Mouse (Mus musculus) forebrain, postnatal 0 days (tissue): ENCODE data around the gene Stk11ip. TPM values are rescaled to one million over a fixed set of nuclear protein-coding genes. Genes with fewer than 3 reads are reported as not detected.

Source experiments
- ATAC-seq: fragments of 200-750 bp; cut with Nextera tagmentation; 2 replicates; pipeline ENCODE4 v1.8.0; 2017; ENCODE audit warnings: mild to moderate bottlenecking, moderate library complexity
- DNase-seq: peaks from one replicate; pipeline ENCODE4 v3.0.0-alpha.2; 2015
- H3K27ac ChIP-seq: fragments of 300-500 bp; sonication (generic); 2 replicates; pipeline ENCODE4 v1.5.1; 2014; ENCODE audit warnings: low read depth, mild to moderate bottlenecking, antibody characterized with exemption, low read length, moderate library complexity, mixed read lengths
- H3K27me3 ChIP-seq: fragments of 300-500 bp; sonication (generic); 2 replicates; pipeline ENCODE4 v1.6.1; 2014; ENCODE audit warnings: mild to moderate bottlenecking, low read length, mixed read lengths; ENCODE audit not compliant: insufficient read depth
- H3K36me3 ChIP-seq: fragments of 300-500 bp; sonication (generic); 2 replicates; pipeline ENCODE4 v1.6.1; 2014; ENCODE audit warnings: mild to moderate bottlenecking, moderate library complexity; ENCODE audit not compliant: insufficient read depth
- H3K4me1 ChIP-seq: fragments of 300-500 bp; sonication (generic); 2 replicates; pipeline ENCODE4 v1.6.1; 2014; ENCODE audit warnings: antibody characterized with exemption; ENCODE audit not compliant: insufficient read depth
- H3K4me2 ChIP-seq: fragments of 300-500 bp; sonication (generic); 2 replicates; pipeline ENCODE4 v1.6.1; 2014; ENCODE audit warnings: low read depth, mild to moderate bottlenecking, moderate library complexity
- H3K4me3 ChIP-seq: fragments of 300-500 bp; sonication (generic); 2 replicates; pipeline ENCODE4 v1.5.1; 2014; ENCODE audit warnings: low read depth, low read length, mixed read lengths
- H3K9ac ChIP-seq: fragments of 300-500 bp; sonication (generic); 2 replicates; pipeline ENCODE4 v1.6.1; 2014; ENCODE audit warnings: mild to moderate bottlenecking
- H3K9me3 ChIP-seq: fragments of 300-500 bp; sonication (generic); 2 replicates; pipeline ENCODE4 v1.6.1; 2016; ENCODE audit warnings: low read length
- CTCF ChIP-seq: sonication (generic); IDR thresholded peaks from 2 replicates; pipeline ENCODE4 v1.5.1; 2016; ENCODE audit warnings: antibody characterized with exemption, control low read depth, low read depth
- WGBS: fragments of 180-500 bp; shearing (Covaris S2); extraction: QIAGEN DNeasy Blood & Tissue Kit; methylation state at CpG from one replicate; pipeline ENCODE4 v1.1.7; 2014; 5-methylcytosine and 5-hydroxymethylcytosine counted together
- polyA plus RNA-seq: library from polyadenylated mRNA; unstranded; fragments of >200 nt; fragmentation: Nextera tagmentation; extraction: Ambion mirVana; gene quantifications from 2 replicates; pipeline ENCODE4 v1.2.1, GENCODE M21; 2015
- total RNA-seq: library from RNA; depleted of rRNA; stranded (reverse); fragments of >200 nt; gene quantifications from 2 replicates; pipeline ENCODE4 v1.2.3, GENCODE M21; 2014

The Stk11ip gene
- total and polyA plus RNA-seq, 2 experiments from 2014 or later, result 14.3 to 34.7 TPM

DNA sequence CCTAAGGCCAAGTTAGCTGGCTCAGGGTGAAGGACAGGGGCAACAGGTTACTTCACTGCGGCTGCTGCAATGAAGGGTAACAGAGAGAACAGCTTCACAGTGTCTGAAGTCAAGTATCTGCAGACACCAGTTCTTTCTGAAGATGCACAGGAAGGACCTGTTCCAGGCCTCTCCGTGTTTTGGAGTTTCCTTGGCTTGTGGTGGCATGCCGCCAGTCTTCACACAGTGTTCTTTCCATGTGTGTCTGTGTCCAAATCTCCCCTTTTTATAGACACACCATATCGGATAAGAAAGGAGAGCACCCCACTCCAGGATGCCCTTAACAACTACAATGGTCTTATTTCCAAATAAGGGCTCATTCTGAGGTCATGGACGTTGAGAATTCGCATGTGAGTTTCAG is 23.0 kb downstream of the Stk11ip start:
- no peak overlapping the region for H3K27ac ChIP-seq
- 90% methylated on average over 6 of the region's 6 CpGs for WGBS
- 0 out of 2 replicates have a peak, but pooled peaks cover 3% of the 10 kb centered on the region for H3K9me3 ChIP-seq
- peaks cover 14% of the 10 kb centered on the region for H3K4me1 ChIP-seq
- DNase-seq (no peak), ATAC-seq (no peak)
- H3K27me3 ChIP-seq, result no peaks in the 10 kb centered on the region
- H3K9ac ChIP-seq, result no peak overlapping the region
- no peak overlapping the region for H3K4me2 ChIP-seq
- no peak for TF ChIP-seq CTCF
- peaks cover 12% of the 10 kb centered on the region; the same call in 1 of the 2 replicates for H3K36me3 ChIP-seq
- no peak overlapping the region for H3K4me3 ChIP-seq

DNA sequence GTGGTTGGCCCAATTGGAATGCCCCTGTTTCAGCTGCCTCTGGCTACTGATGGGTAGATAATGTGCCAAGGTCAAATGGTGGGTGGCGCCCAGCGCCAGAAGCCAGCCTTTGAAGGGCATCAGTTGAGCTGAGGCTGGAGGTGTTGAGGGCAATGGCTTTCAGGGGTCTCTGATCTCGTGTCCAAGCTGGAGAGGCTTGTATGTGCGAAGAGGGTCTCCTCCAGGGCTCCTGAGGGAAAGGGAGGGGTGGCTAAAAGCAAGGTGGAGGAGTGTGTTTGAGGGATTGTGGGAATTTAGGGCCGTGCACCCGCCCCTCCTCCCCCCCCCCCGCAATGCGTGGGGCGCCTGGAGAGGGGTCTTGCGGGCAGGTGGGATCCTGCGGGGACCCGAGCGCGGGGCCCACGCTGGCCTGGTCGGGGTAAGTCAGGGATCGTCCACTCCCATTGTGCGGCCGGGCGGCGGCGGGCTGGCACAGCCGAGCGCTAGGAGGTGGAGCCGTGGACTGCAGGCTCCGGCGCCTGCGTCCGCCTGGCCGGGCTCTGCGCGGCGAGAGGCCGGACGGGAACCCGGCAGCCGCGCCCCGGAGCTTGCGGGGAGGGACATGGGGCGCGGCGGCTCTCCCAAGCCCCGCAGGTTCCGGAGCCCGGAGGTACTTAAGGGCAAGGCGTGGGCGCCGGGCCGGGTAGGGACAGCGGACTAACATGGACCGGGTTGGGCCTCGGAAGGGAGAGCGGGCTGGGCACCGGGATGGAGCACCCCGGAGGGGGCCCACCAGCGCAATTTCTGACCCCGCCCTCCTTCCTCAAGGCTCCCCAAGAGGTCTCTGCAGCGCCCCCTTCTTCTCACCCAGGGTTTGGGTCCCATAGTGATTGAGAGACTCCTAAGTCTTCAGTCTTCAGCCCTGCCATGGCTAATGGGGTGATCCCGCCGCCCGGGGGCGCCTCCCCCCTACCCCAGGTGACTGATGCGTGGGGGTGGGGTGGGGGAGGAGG is 24.9 kb downstream of the Stk11ip start, which contains the start of gene Slc4a3:
Gene Slc4a3, plus strand, starts transcription at position 302 of the 992 bp plus-strand sequence.
- Histone ChIP-seq H3K36me3 (peaks cover 22% of the 10 kb centered on the region), H3K4me1 (peaks cover 14% of the 10 kb centered on the region), H3K9ac (peak within 1 kb of the TSS; percentile 96), H3K9me3 (0 out of 2 replicates have a peak, but pooled peaks cover 3% of the 10 kb centered on the region), H3K4me3 (peak within 1 kb of the TSS; percentile 52), H3K4me2 (peak within 1 kb of the TSS; percentile 59), H3K27ac (peak within 1 kb of the TSS; percentile 79), H3K27me3 (no peaks in the 10 kb centered on the region)
- DNase-seq, result peak; percentile 75
- peak; percentile 64 for TF ChIP-seq CTCF
- ATAC-seq, result peak; percentile 87
- WGBS, result under 1% methylated on average over 45 of the region's 64 CpGs

DNA sequence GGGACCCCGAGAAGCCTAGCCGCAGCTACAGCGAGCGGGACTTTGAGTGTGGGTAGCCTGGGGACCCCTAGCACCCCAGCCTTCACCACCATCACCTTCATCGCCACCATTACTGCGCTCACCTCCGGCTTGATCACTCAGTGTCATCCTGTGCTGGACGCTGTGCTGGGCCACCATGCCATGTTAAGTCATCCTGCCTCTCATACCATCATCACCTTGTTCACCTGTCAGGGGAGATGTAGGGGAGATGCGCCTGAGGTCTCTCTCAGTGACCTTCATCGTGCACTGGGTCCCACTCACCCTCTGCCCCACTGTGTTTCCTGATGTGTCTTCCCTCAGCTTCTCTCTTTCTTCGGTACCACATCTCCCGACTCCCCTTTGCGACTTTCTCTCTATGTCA is 26.0 kb downstream of the Stk11ip start:
- no peaks in the 10 kb centered on the region for H3K27me3 ChIP-seq
- peak overlapping the region; percentile 59 for H3K4me2 ChIP-seq
- peaks cover 14% of the 10 kb centered on the region for H3K4me1 ChIP-seq
- DNase-seq (no peak), ATAC-seq (no peak)
- no peak for TF ChIP-seq CTCF
- no peak overlapping the region for H3K9ac ChIP-seq
- 94% methylated on average over 13 of the region's 13 CpGs for WGBS
- 0 out of 2 replicates have a peak, but pooled peaks cover 3% of the 10 kb centered on the region for H3K9me3 ChIP-seq
- H3K27ac ChIP-seq, result no peak overlapping the region
- H3K36me3 ChIP-seq, result peaks cover 33% of the 10 kb centered on the region
- H3K4me3 ChIP-seq, result peak overlapping the region; percentile 52; the same call in 1 of the 2 replicates

DNA sequence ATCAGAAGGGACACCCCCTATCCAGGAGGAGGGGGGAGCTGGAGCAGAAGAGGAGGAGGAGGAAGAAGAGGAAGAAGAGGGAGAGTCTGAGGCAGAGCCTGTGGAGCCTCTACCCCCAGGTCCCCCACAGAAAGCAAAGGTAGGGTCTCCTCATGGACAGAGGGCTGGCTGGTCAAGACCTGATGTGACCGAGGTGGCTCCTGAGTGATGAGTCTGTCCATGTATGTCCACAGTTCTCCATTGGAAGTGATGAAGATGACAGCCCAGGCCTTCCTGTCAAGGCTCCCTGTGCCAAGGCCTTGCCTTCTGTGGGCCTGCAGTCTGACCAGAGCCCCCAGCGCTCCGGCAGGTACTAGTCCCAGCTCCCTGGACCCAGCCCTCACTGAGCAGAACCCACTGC is 26.8 kb downstream of the Stk11ip start:
- Histone ChIP-seq H3K9ac (no peak overlapping the region), H3K36me3 (peaks cover 41% of the 10 kb centered on the region), H3K4me1 (peaks cover 14% of the 10 kb centered on the region), H3K27ac (no peak overlapping the region), H3K4me2 (no peak overlapping the region), H3K4me3 (no peak overlapping the region), H3K27me3 (no peaks in the 10 kb centered on the region), H3K9me3 (no peaks in the 10 kb centered on the region)
- no peak for TF ChIP-seq CTCF
- no peak for DNase-seq
- ATAC-seq, result no peak
- WGBS, result 96% methylated on average over 3 of the region's 3 CpGs

DNA sequence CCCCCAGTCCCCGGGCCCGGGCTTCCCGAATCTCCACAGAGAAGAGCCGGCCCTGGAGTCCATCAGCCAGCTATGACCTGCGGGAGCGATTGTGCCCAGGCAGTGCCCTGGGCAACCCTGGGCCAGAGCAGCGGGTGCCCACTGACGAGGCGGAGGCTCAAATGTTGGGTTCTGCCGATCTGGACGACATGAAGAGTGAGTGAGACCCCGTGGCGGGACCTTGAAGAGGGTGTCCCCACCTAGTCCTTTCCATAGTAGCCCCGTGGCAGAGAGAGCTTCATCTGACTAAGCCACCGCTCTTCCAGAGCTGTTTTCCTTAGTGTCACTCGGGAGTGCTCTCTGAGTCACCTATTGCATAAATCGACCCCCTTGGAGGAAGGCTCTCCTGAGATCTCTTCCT is 27.5 kb downstream of the Stk11ip start:
- no peak for TF ChIP-seq CTCF
- H3K36me3 ChIP-seq, result peaks cover 48% of the 10 kb centered on the region
- WGBS, result 92% methylated on average over 17 of the region's 17 CpGs
- H3K9ac ChIP-seq, result no peak overlapping the region
- no peaks in the 10 kb centered on the region for H3K27me3 ChIP-seq
- H3K4me3 ChIP-seq, result no peak overlapping the region
- H3K4me2 ChIP-seq, result no peak overlapping the region
- H3K27ac ChIP-seq, result no peak overlapping the region
- DNase-seq (no peak), ATAC-seq (no peak)
- no peaks in the 10 kb centered on the region for H3K9me3 ChIP-seq
- H3K4me1 ChIP-seq, result peaks cover 14% of the 10 kb centered on the region

DNA sequence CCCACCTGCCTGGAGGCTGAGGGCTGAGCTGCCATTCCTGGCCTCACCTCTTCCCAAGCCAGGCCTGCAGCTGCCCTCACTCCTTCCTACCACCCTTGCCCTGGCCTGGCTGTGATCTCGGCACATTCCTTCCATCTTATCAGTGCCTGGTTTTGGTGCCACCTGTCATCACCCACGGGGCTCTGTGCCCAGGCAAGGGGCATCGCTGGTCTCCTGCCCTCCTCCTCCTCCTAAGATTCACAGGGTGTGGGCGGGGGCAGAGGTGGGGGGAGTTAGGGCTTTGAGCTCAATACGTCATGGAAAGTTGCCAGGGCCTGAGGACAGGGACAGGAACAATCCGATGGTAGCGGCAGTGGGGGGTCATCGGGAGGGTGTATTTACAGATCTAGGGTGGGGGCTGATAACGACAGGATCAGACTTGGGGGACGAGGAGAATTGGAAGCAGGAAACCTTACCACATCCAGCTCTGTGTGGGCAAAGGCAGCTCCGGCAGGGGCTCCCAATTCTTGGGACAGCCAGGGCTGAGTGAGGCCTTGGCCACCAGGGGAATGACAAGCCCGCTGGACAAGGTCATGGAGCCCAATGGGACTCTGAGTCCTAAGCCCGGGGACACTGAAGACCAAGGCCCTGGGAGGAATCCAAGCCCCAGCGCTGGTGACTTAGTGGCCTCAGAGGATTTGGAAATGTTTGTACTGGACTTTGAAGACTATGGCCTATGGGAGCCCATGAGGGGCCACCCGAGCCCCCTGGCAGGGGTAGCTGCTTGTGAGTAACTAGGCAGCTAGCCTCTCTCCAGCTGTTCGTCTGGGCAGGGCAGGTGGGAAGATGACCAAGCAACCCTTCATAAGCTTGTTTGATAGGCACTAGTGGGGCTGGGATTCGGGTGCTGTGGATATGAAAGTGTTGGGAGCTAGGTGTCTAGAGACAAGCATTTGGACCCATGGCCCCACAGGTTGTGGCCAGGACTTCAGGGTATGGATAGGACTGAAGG is 28.3 kb downstream of the Stk11ip start:
- peaks cover 14% of the 10 kb centered on the region for H3K4me1 ChIP-seq
- TF ChIP-seq CTCF, result no peak
- no peak overlapping the region for H3K4me3 ChIP-seq
- ATAC-seq (no peak), DNase-seq (no peak)
- peaks cover 55% of the 10 kb centered on the region for H3K36me3 ChIP-seq
- no peak overlapping the region for H3K27ac ChIP-seq
- H3K9ac ChIP-seq, result no peak overlapping the region
- no peaks in the 10 kb centered on the region for H3K27me3 ChIP-seq
- 86% methylated on average over 17 of the region's 17 CpGs for WGBS
- H3K4me2 ChIP-seq, result no peak overlapping the region
- no peaks in the 10 kb centered on the region for H3K9me3 ChIP-seq
